Mouse (Mus musculus) G1E (cell line): ENCODE results near the gene Gpr157.

ENCODE experiments used
- CTCF ChIP-seq: IDR thresholded peaks from 2 replicates; pipeline ENCODE4 v1.5.1; 2012; ENCODE audit warnings: low read depth, low read length, inconsistent platforms, mixed read lengths
- GATA1 ChIP-seq: IDR thresholded peaks from 2 replicates; pipeline ENCODE4 v1.6.1; 2012; ENCODE audit warnings: borderline replicate concordance, low read length, inconsistent platforms, mixed read lengths
- TAL1 ChIP-seq: conservative IDR thresholded peaks from 2 replicates; pipeline ENCODE4 v1.6.1; 2012; ENCODE audit warnings: low read depth, low read length, inconsistent platforms, mixed read lengths

GRCm38 (mm10) chr4:150138084-150138543, 50.9 kb downstream of the Gpr157 start:
- no peak for TF ChIP-seq CTCF
- no peak for TF ChIP-seq TAL1
- TF ChIP-seq GATA1 = no peak
